Mouse (Mus musculus) testis, adult 2 months (tissue): Measurements from ENCODE around the gene Gabarapl2. TPM values are rescaled to one million over a fixed set of nuclear protein-coding genes. Genes with fewer than 3 reads are reported as not detected.

Source experiments
- H3K27ac ChIP-seq: fragments of 200-500 bp; 2 replicates; pipeline ENCODE4 v1.5.1; 2012; ENCODE audit warnings: low read depth, low read length; ENCODE audit not compliant: control insufficient read depth, insufficient read depth
- H3K27me3 ChIP-seq: fragments of 200-500 bp; 2 replicates; pipeline ENCODE4 v1.6.1; 2012; ENCODE audit warnings: mild to moderate bottlenecking, low read length, moderate library complexity; ENCODE audit not compliant: control insufficient read depth, insufficient read depth
- H3K36me3 ChIP-seq: fragments of 200-500 bp; 2 replicates; pipeline ENCODE4 v1.6.1; 2012; ENCODE audit warnings: mild to moderate bottlenecking, low read length; ENCODE audit not compliant: control insufficient read depth, insufficient read depth
- H3K4me1 ChIP-seq: fragments of 200-500 bp; 2 replicates; pipeline ENCODE4 v1.6.1; 2012; ENCODE audit warnings: low read length; ENCODE audit not compliant: control insufficient read depth, insufficient read depth
- H3K4me3 ChIP-seq: fragments of 200-500 bp; 2 replicates; pipeline ENCODE4 v1.5.1; 2012; ENCODE audit warnings: low read depth, mild to moderate bottlenecking, low read length, moderate library complexity, mixed read lengths; ENCODE audit not compliant: control insufficient read depth
- CTCF ChIP-seq: fragments of 200-500 bp; IDR thresholded peaks from 2 replicates; pipeline ENCODE4 v1.5.1; 2012; ENCODE audit warnings: low read depth, mild to moderate bottlenecking, inconsistent platforms, low read length, moderate library complexity; ENCODE audit not compliant: control insufficient read depth, insufficient read depth, insufficient replicate concordance
- POLR2A ChIP-seq: fragments of 200-500 bp; IDR thresholded peaks from 2 replicates; pipeline ENCODE4 v1.6.1; 2012; ENCODE audit warnings: low read depth, mild to moderate bottlenecking, inconsistent platforms, low read length, moderate library complexity; ENCODE audit not compliant: control insufficient read depth
- polyA plus RNA-seq: library from polyadenylated mRNA; depleted of rRNA; stranded (reverse); fragments of >200 nt; gene quantifications from 2 replicates; pipeline ENCODE4 v1.2.3, GENCODE M21; 2012

The Gabarapl2 gene
- polyA plus RNA-seq, 1 experiment: 24.3 TPM

GRCm38 (mm10) chr8:111976326-111976725 lies 35.8 kb downstream of the Gabarapl2 start:
- Histone ChIP-seq H3K4me1 (no peaks in the 10 kb centered on the region), H3K27me3 (no peaks in the 10 kb centered on the region), H3K36me3 (no peaks in the 10 kb centered on the region; the same call in 1 of the 2 replicates), H3K27ac (no peak overlapping the region), H3K4me3 (no peak overlapping the region)
- no peak for TF ChIP-seq CTCF

DNA sequence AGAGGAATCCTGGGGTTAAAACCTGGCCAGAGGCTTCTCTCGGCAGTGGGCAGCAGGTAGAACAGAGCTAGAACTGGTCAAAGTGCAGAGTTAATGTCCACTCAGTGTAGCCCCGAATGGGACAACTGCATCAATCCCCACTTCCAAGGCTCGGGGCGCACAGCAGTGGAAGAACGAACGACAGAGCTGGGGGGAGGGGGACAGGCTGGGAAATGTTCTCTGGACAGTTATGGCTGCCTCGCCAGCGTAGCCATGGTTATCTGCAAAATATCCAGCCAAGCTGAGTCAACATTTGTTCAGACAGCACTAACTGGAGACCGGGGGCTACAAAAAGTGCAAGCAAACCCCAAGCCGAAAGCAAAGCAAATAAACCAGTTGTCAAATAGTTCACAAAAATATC lies 37.6 kb downstream of the Gabarapl2 start:
- Histone ChIP-seq H3K4me3 (no peak overlapping the region), H3K27me3 (no peaks in the 10 kb centered on the region), H3K4me1 (no peaks in the 10 kb centered on the region), H3K27ac (no peak overlapping the region), H3K36me3 (no peaks in the 10 kb centered on the region; the same call in 1 of the 2 replicates)
- TF ChIP-seq CTCF (no peak), POLR2A (no peak)

- no peak overlapping the region for H3K4me3 ChIP-seq
- no peaks in the 10 kb centered on the region; the same call in none of the 2 replicates for H3K36me3 ChIP-seq
- peak; percentile 14; the same call in 1 of the 2 replicates for TF ChIP-seq CTCF
- TF ChIP-seq POLR2A: no peak
- no peaks in the 10 kb centered on the region for H3K4me1 ChIP-seq
- H3K27me3 ChIP-seq: no peaks in the 10 kb centered on the region
- no peak overlapping the region for H3K27ac ChIP-seq
Observed at GRCm38 (mm10) chr8:111982116-111982515, 41.6 kb downstream of the Gabarapl2 start.

DNA sequence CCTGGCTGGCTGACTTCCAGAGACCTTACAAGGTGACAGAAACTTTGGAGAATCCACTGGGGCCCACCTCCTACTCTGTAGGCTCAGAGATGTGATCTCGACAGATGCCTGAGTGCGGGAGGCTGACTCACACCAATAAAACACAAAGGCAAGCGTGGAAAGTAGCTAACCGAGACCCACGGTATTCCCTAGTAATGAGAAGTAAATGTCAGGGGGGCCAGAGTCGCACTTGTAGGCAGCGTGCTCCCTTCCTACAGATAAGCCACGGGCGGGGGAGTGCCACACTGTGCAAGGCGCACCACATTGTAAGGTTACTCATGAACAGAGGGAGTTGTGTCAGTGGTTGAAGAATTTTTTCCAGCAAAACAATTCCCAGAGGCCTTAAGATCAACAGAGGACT lies 44.0 kb downstream of the Gabarapl2 start:
- no peaks in the 10 kb centered on the region for H3K27me3 ChIP-seq
- H3K27ac ChIP-seq: no peak overlapping the region
- peaks cover 4% of the 10 kb centered on the region for H3K36me3 ChIP-seq
- TF ChIP-seq POLR2A (no peak), CTCF (no peak)
- no peaks in the 10 kb centered on the region for H3K4me1 ChIP-seq
- H3K4me3 ChIP-seq: no peak overlapping the region

DNA sequence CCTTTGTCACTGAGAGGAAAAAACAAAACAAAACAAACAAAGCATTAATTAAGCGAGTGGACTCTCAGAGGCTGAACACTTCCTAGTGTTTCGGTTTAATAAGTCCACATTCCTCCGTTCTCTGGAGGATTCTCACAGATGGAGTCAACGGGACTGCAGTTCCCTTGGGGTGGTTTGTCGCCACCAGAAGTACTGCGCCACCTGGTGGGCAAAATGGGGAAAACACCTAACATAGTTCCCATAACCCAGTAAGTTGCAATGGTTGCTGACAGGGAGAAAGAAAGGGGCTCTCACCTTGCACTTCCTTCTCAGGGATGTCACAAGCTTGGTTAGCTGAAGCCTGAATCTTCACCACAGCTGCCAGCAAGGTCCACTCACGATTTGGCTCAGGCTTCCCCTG lies 49.4 kb downstream of the Gabarapl2 start:
- TF ChIP-seq CTCF: peak; percentile 81
- TF ChIP-seq POLR2A: no peak
- Histone ChIP-seq H3K4me1 (no peaks in the 10 kb centered on the region; the same call in 1 of the 2 replicates), H3K27me3 (no peaks in the 10 kb centered on the region), H3K4me3 (no peak overlapping the region), H3K27ac (no peak overlapping the region), H3K36me3 (peaks cover 4% of the 10 kb centered on the region)

- TF ChIP-seq POLR2A (no peak), CTCF (no peak)
- H3K27ac ChIP-seq: no peak overlapping the region
- H3K36me3 ChIP-seq: peaks cover 4% of the 10 kb centered on the region
Observed at GRCm38 (mm10) chr8:111991278-111991677, 50.8 kb downstream of the Gabarapl2 start.

DNA sequence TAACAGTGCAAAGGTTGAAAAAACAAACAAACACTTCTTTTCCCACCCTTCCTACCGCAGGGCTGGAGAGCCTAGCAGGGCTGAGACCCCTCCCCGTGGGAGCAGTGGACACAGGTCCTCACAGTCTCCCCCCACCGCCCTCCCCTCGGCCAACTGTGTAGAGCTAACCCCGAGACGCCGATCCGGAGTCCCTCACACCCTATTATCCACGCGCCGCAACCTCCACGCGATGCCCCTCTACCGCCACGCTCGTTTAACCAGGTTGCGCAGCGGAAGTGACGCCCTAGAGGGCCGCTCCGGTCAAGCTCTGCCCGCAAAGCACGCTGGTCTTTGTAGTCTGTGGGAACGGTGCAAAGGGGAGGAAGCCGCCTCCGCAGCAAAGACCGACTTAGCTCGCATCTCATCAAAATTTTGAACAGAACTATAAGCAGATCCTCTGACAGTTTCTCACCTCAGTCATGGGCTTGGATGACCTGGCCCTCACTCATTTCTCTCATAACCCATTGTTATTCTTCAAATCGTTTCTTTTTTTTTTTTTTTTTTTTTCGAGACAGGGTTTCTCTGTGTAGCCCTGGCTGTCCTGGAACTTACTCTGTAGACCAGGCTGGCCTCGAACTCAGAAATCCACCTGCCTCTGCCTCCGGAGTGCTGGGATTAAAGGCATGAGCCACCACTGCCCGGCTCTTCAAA lies 51.7 kb downstream of the Gabarapl2 start, which contains the start of gene Adat1:
Gene Adat1, minus strand, starts transcription at position 290 of the 690 bp plus-strand sequence.
- Histone ChIP-seq H3K27me3 (no peaks in the 10 kb centered on the region), H3K4me1 (no peaks in the 10 kb centered on the region; the same call in 1 of the 2 replicates), H3K27ac (peak within 1 kb of the TSS; percentile 89), H3K4me3 (peak within 1 kb of the TSS; percentile 99), H3K36me3 (peaks cover 4% of the 10 kb centered on the region)
- TF ChIP-seq CTCF (no peak), POLR2A (peak; percentile 90)

More at GRCm38 (mm10) chr8:111991278-111991677, 50.8 kb downstream of the Gabarapl2 start:
- H3K4me1 ChIP-seq: no peaks in the 10 kb centered on the region; the same call in 1 of the 2 replicates
- H3K4me3 ChIP-seq: peak overlapping the region; percentile 99; the same call in 1 of the 2 replicates
- no peaks in the 10 kb centered on the region for H3K27me3 ChIP-seq
